Mouse (Mus musculus): ENCODE data around the gene Peak1. TPM values are rescaled to one million over a fixed set of nuclear protein-coding genes. Genes with fewer than 3 reads are reported as not detected.

Peak1 gene
- polyA plus RNA-seq, 1 experiment from 2014 or later = 23.1 TPM

DNA sequence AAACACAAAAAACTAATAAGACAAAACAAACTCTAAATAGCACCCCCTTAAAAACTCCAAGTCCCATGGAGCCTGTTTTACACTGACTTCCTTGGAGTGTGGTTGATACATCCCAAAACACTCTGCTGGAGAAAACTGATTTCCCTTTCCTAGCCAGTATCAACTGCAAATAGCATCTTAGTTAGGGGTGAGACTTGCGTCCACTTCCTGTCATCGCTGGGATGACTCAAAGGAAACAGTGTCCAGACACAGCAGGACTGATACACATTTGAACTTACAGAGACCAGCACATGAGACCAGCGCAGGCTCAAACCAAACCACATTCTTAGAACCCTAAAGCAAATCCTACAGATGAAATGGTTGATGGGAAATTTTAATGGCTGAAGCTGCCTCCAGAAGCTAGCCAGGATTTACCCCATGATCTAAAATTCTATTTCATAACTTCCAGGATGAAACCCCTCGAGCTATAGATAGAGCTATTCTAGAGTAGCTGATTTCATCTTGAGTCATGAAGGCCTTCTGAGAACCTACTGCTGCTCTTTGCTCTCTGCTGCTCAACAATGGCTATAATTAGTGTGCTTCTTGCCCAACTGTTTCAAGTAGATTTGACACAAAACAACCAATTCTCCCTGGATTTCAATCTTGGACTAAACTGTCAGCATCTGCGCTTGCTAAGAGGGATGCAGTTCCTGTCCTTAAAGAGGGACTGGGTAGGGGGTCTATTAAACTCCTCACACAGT lies 152.2 kb downstream of the Peak1 start:
- ATAC-seq (ENCODE audit: low FRiP score, low TSS enrichment) = no peak
- Histone ChIP-seq H3K4me3 (ENCODE audit: low read length) (no peak overlapping the region), H3K36me3 (ENCODE audit: control insufficient read depth, insufficient read depth, low read length) (no peaks in the 10 kb centered on the region), H3K9me3 (ENCODE audit: control insufficient read depth, low read length) (peaks cover under 1% of the 10 kb centered on the region), H3K9ac (ENCODE audit: low read depth, low read length) (no peak overlapping the region), H3K27ac (ENCODE audit: low read depth, low read length) (no peak overlapping the region), H3K4me2 (replicated peaks; ENCODE audit: low read depth, low read length) (no peak overlapping the region), H3K4me1 (ENCODE audit: control insufficient read depth, insufficient read depth, low read length) (no peaks in the 10 kb centered on the region), H3K27me3 (ENCODE audit: control insufficient read depth, insufficient read depth, low read length) (no peaks in the 10 kb centered on the region)
- 90% methylated on average over 5 of the region's 5 CpGs for WGBS

DNA sequence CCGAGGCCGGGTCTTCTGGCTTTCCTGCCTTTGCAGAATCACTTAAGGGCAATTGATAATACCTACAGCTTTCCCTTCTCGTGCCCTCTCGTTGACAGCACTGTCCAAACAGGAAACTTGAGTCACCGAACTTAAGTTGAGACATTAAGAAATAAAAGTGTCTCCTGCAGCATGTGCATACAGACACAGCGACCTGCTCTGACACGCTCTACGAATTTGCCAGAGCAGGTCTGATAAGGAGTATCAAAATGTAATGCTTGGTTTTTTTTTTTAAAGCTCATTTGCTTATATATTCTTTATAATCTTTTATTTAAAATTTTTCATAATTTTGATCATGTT lies 152.9 kb downstream of the Peak1 start:
- H3K9me3 ChIP-seq (ENCODE audit: control insufficient read depth, low read length) = peaks cover 6% of the 10 kb centered on the region
- no peak overlapping the region for H3K9ac ChIP-seq (ENCODE audit: low read depth, low read length)
- H3K27me3 ChIP-seq (ENCODE audit: control insufficient read depth, insufficient read depth, low read length) = no peaks in the 10 kb centered on the region
- no peak overlapping the region for H3K4me3 ChIP-seq (ENCODE audit: low read length)
- ATAC-seq (ENCODE audit: low FRiP score, low TSS enrichment) = no peak
- no peaks in the 10 kb centered on the region for H3K4me1 ChIP-seq (ENCODE audit: control insufficient read depth, insufficient read depth, low read length)
- 29% methylated on average over 8 of the region's 8 CpGs for WGBS
- no peak overlapping the region for H3K4me2 ChIP-seq (replicated peaks; ENCODE audit: low read depth, low read length)
- no peaks in the 10 kb centered on the region for H3K36me3 ChIP-seq (ENCODE audit: control insufficient read depth, insufficient read depth, low read length)
- H3K27ac ChIP-seq (ENCODE audit: low read depth, low read length) = no peak overlapping the region

- Histone ChIP-seq H3K4me2 (replicated peaks; ENCODE audit: low read depth, low read length) (no peak overlapping the region), H3K27ac (ENCODE audit: low read depth, low read length) (no peak overlapping the region), H3K4me3 (ENCODE audit: low read length) (no peak overlapping the region), H3K4me1 (ENCODE audit: control insufficient read depth, insufficient read depth, low read length) (no peaks in the 10 kb centered on the region), H3K9me3 (ENCODE audit: control insufficient read depth, low read length) (peaks cover 6% of the 10 kb centered on the region), H3K27me3 (ENCODE audit: control insufficient read depth, insufficient read depth, low read length) (no peaks in the 10 kb centered on the region), H3K9ac (ENCODE audit: low read depth, low read length) (no peak overlapping the region), H3K36me3 (ENCODE audit: control insufficient read depth, insufficient read depth, low read length) (no peaks in the 10 kb centered on the region; the same call in 1 of the 2 replicates)
- ATAC-seq (ENCODE audit: low FRiP score, low TSS enrichment) = no peak
- whole genome bisulfite sequencing = 49% methylated on average over 7 of the region's 7 CpGs
These were observed 153.4 kb downstream of the Peak1 start for GRCm38 (mm10) chr9:56264308-56265021.

GRCm38 (mm10) chr9:56263055-56263454 lies 154.8 kb downstream of the Peak1 start:
- H3K9me3 ChIP-seq (ENCODE audit: control insufficient read depth, low read length) = peaks cover 6% of the 10 kb centered on the region
- no peak overlapping the region for H3K27ac ChIP-seq (ENCODE audit: low read depth, low read length)
- peaks cover 12% of the 10 kb centered on the region; the same call in 1 of the 2 replicates for H3K36me3 ChIP-seq (ENCODE audit: control insufficient read depth, insufficient read depth, low read length)
- ATAC-seq (ENCODE audit: low FRiP score, low TSS enrichment) = no peak
- no peak overlapping the region for H3K9ac ChIP-seq (ENCODE audit: low read depth, low read length)
- 92% methylated on average over 1 of the region's 1 CpGs for WGBS
- no peaks in the 10 kb centered on the region for H3K4me1 ChIP-seq (ENCODE audit: control insufficient read depth, insufficient read depth, low read length)
- no peak overlapping the region for H3K4me2 ChIP-seq (replicated peaks; ENCODE audit: low read depth, low read length)
- H3K4me3 ChIP-seq (ENCODE audit: low read length) = no peak overlapping the region
- H3K27me3 ChIP-seq (ENCODE audit: control insufficient read depth, insufficient read depth, low read length) = no peaks in the 10 kb centered on the region

GRCm38 (mm10) chr9:56260495-56261136 lies 157.3 kb downstream of the Peak1 start:
- 85% methylated on average over 14 of the region's 14 CpGs for WGBS
- Histone ChIP-seq H3K27me3 (ENCODE audit: control insufficient read depth, insufficient read depth, low read length) (no peaks in the 10 kb centered on the region), H3K27ac (ENCODE audit: low read depth, low read length) (no peak overlapping the region), H3K9ac (ENCODE audit: low read depth, low read length) (no peak overlapping the region), H3K4me2 (replicated peaks; ENCODE audit: low read depth, low read length) (no peak overlapping the region), H3K4me3 (ENCODE audit: low read length) (no peak overlapping the region), H3K9me3 (ENCODE audit: control insufficient read depth, low read length) (peaks cover 6% of the 10 kb centered on the region), H3K4me1 (ENCODE audit: control insufficient read depth, insufficient read depth, low read length) (no peaks in the 10 kb centered on the region), H3K36me3 (ENCODE audit: control insufficient read depth, insufficient read depth, low read length) (peaks cover 17% of the 10 kb centered on the region; the same call in 1 of the 2 replicates)
- ATAC-seq (ENCODE audit: low FRiP score, low TSS enrichment) = no peak

DNA sequence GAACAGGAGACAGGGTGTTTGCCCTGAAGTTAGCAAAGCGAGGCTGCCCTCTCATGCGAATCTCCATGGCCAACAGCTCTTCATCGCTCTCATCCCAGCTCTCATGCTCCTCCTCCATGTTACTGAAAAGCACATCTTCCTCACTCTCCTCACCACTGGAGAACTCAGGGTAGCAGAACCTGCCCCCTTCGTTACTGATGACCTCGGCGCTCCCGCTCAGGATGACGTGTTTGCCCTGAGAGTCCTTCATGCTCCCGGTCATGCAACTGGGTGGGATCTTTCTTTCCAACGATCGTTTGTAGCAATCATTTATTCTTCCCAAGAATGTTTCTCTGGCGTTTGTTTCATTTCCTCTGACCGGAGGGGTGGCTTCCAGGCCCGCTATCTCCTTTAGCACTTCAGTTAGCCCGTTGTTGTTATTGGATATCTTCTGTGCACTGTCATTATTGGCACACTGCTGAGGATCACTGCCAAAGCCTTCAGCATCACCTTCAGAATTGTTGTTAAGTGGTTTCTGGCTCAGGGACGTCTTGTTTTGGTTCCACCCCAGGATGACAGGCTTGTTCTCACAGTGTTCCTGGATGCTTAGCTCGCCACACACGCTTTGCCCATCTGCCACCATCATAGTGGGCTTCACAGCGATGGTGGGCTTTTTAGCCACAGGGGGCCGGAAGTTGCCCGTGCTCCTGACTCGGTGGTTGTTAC lies 157.9 kb downstream of the Peak1 start:
- Histone ChIP-seq H3K27ac (ENCODE audit: low read depth, low read length) (no peak overlapping the region), H3K4me1 (ENCODE audit: control insufficient read depth, insufficient read depth, low read length) (no peaks in the 10 kb centered on the region), H3K4me2 (replicated peaks; ENCODE audit: low read depth, low read length) (no peak overlapping the region), H3K4me3 (ENCODE audit: low read length) (no peak overlapping the region), H3K27me3 (ENCODE audit: control insufficient read depth, insufficient read depth, low read length) (no peaks in the 10 kb centered on the region), H3K9ac (ENCODE audit: low read depth, low read length) (no peak overlapping the region), H3K9me3 (ENCODE audit: control insufficient read depth, low read length) (peaks cover 6% of the 10 kb centered on the region), H3K36me3 (ENCODE audit: control insufficient read depth, insufficient read depth, low read length) (peaks cover 17% of the 10 kb centered on the region; the same call in 1 of the 2 replicates)
- no peak for ATAC-seq (ENCODE audit: low FRiP score, low TSS enrichment)
- 76% methylated on average over 22 of the region's 22 CpGs for WGBS

- H3K4me2 ChIP-seq (replicated peaks; ENCODE audit: low read depth, low read length) = no peak overlapping the region
- H3K36me3 ChIP-seq (ENCODE audit: control insufficient read depth, insufficient read depth, low read length) = peaks cover 17% of the 10 kb centered on the region; the same call in 1 of the 2 replicates
- H3K27me3 ChIP-seq (ENCODE audit: control insufficient read depth, insufficient read depth, low read length) = no peaks in the 10 kb centered on the region
- H3K9ac ChIP-seq (ENCODE audit: low read depth, low read length) = no peak overlapping the region
- 96% methylated on average over 10 of the region's 10 CpGs for WGBS
- no peak overlapping the region for H3K4me3 ChIP-seq (ENCODE audit: low read length)
- no peak overlapping the region for H3K27ac ChIP-seq (ENCODE audit: low read depth, low read length)
- no peak for ATAC-seq (ENCODE audit: low FRiP score, low TSS enrichment)
- peaks cover 6% of the 10 kb centered on the region for H3K9me3 ChIP-seq (ENCODE audit: control insufficient read depth, low read length)
- H3K4me1 ChIP-seq (ENCODE audit: control insufficient read depth, insufficient read depth, low read length) = no peaks in the 10 kb centered on the region
These were observed 159.5 kb downstream of the Peak1 start for GRCm38 (mm10) chr9:56258261-56258790.

- 92% methylated on average over 20 of the region's 20 CpGs for WGBS
These were observed 160.5 kb downstream of the Peak1 start for GRCm38 (mm10) chr9:56257227-56258000.

More at GRCm38 (mm10) chr9:56257227-56258000, 160.5 kb downstream of the Peak1 start:
- Histone ChIP-seq H3K4me2 (replicated peaks; ENCODE audit: low read depth, low read length) (no peak overlapping the region), H3K27me3 (ENCODE audit: control insufficient read depth, insufficient read depth, low read length) (no peaks in the 10 kb centered on the region), H3K9ac (ENCODE audit: low read depth, low read length) (no peak overlapping the region), H3K4me3 (ENCODE audit: low read length) (no peak overlapping the region), H3K4me1 (ENCODE audit: control insufficient read depth, insufficient read depth, low read length) (no peaks in the 10 kb centered on the region), H3K27ac (ENCODE audit: low read depth, low read length) (no peak overlapping the region), H3K9me3 (ENCODE audit: control insufficient read depth, low read length) (peaks cover 6% of the 10 kb centered on the region), H3K36me3 (ENCODE audit: control insufficient read depth, insufficient read depth, low read length) (peaks cover 17% of the 10 kb centered on the region; the same call in 1 of the 2 replicates)
- no peak for ATAC-seq (ENCODE audit: low FRiP score, low TSS enrichment)

Measured in kidney, embryonic 14.5 days (tissue).